Mouse (Mus musculus) hindbrain, embryonic 16.5 days (tissue): ENCODE measurements at regions not wholly inside any gene's neighbourhood (a gene's known extent, or its start where the extent isn't known, plus 50 kb on each side); places are given as distances from the start of the nearest gene placed in this dataset.

Source experiments
- ATAC-seq: fragments of 200-750 bp; cut with Nextera tagmentation; 2 replicates; pipeline ENCODE4 v1.8.0; 2017; ENCODE audit warnings: moderate TSS enrichment, moderate library complexity
- H3K27ac ChIP-seq: fragments of 300-500 bp; sonication (generic); 2 replicates; pipeline ENCODE4 v1.5.1; 2014; ENCODE audit warnings: low read depth, mild to moderate bottlenecking, control low read depth, low read length, moderate library complexity
- H3K27me3 ChIP-seq: fragments of 300-500 bp; sonication (generic); replicated peaks from 2 replicates; pipeline ENCODE4 v1.6.1; 2014; ENCODE audit warnings: low read length; ENCODE audit not compliant: control insufficient read depth, insufficient read depth
- H3K36me3 ChIP-seq: fragments of 300-500 bp; sonication (generic); 2 replicates; pipeline ENCODE4 v1.6.1; 2014; ENCODE audit warnings: mild to moderate bottlenecking, low read length, moderate library complexity, mixed read lengths; ENCODE audit not compliant: control insufficient read depth, insufficient read depth
- H3K4me1 ChIP-seq: fragments of 300-500 bp; sonication (generic); 2 replicates; pipeline ENCODE4 v1.6.1; 2014; ENCODE audit warnings: low read depth, low read length; ENCODE audit not compliant: control insufficient read depth, insufficient read depth
- H3K4me2 ChIP-seq: fragments of 300-500 bp; sonication (generic); 2 replicates; pipeline ENCODE4 v1.6.1; 2014; ENCODE audit warnings: mild to moderate bottlenecking, low read length, control low read depth, moderate library complexity
- H3K4me3 ChIP-seq: fragments of 300-500 bp; sonication (generic); 2 replicates; pipeline ENCODE4 v1.5.1; 2014; ENCODE audit warnings: mild to moderate bottlenecking, low read length, control low read depth, moderate library complexity
- H3K9ac ChIP-seq: fragments of 300-500 bp; sonication (generic); 2 replicates; pipeline ENCODE4 v1.6.1; 2014; ENCODE audit warnings: low read depth, mild to moderate bottlenecking, control low read depth, low read length, moderate library complexity
- H3K9me3 ChIP-seq: fragments of 300-500 bp; sonication (generic); 2 replicates; pipeline ENCODE4 v1.6.1; 2014; ENCODE audit warnings: mild to moderate bottlenecking, low read length, moderate library complexity; ENCODE audit not compliant: control insufficient read depth
- WGBS: fragments of 180-500 bp; shearing (Covaris S2); extraction: QIAGEN DNeasy Blood & Tissue Kit; methylation state at CpG from one replicate; pipeline ENCODE4 v1.1.7; 2014; 5-methylcytosine and 5-hydroxymethylcytosine counted together

- Histone ChIP-seq H3K9ac (no peak overlapping the region), H3K4me3 (no peak overlapping the region), H3K27me3 (no peaks in the 10 kb centered on the region), H3K36me3 (no peaks in the 10 kb centered on the region), H3K27ac (no peak overlapping the region), H3K4me2 (no peak overlapping the region), H3K4me1 (no peaks in the 10 kb centered on the region), H3K9me3 (no peaks in the 10 kb centered on the region)
- 70% methylated on average over 3 of the region's 3 CpGs for WGBS
- no peak for ATAC-seq
These were observed 870.0 kb downstream of the Epha4 start for GRCm38 (mm10) chr1:76644895-76645294.

DNA sequence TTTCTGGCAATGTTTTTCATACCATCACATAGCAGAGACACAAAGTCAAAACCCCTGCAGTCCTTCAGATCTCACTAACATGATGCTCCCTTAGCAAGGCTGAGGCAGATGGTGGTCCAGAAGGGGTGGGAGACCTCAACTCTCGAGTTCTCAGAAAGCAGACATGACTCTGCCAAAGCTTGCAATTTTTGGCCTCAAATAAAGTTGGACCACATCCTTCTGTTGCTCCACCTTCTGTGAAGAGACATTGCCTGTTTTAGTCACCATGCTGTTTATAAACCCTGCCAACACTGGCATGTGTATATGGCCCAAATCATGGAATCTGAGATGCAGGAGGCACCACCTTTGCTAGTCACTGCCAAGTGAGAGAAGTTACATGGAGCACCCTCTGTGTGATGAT lies 860.1 kb downstream of the Epha4 start:
- H3K27ac ChIP-seq: no peak overlapping the region
- no peak for ATAC-seq
- no peaks in the 10 kb centered on the region for H3K27me3 ChIP-seq
- no peaks in the 10 kb centered on the region for H3K4me1 ChIP-seq
- H3K36me3 ChIP-seq: no peaks in the 10 kb centered on the region
- no peaks in the 10 kb centered on the region for H3K9me3 ChIP-seq
- no peak overlapping the region for H3K9ac ChIP-seq
- H3K4me3 ChIP-seq: no peak overlapping the region
- WGBS: 54% methylated on average over 1 of the region's 1 CpGs
- no peak overlapping the region for H3K4me2 ChIP-seq

GRCm38 (mm10) chr1:76658228-76658627 lies 856.7 kb downstream of the Epha4 start:
- no peak for ATAC-seq
- Histone ChIP-seq H3K27ac (no peak overlapping the region), H3K4me2 (no peak overlapping the region), H3K9ac (no peak overlapping the region), H3K9me3 (no peaks in the 10 kb centered on the region), H3K36me3 (no peaks in the 10 kb centered on the region), H3K4me1 (no peaks in the 10 kb centered on the region), H3K27me3 (no peaks in the 10 kb centered on the region), H3K4me3 (no peak overlapping the region)
- 87% methylated on average over 4 of the region's 4 CpGs for WGBS

DNA sequence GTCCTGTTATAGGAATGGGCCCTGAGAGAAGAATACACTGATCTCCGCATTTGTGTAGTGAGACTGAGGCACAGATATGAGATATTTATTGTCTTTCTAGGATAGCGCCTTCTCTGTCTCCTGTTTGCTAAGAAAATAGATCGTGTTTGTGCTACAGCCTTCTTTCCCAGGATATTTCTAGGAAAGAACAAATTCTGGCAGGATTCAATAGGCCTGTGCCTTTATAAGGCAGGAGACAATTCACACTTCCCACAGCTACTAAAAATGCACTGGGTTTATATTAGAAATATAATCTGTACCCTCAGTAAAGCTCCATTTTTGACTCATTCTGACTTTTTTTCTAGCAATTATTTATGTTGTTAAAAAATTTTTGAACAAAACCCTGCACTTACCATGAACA lies 854.7 kb downstream of the Epha4 start:
- H3K27ac ChIP-seq: no peak overlapping the region
- no peaks in the 10 kb centered on the region for H3K4me1 ChIP-seq
- H3K4me3 ChIP-seq: no peak overlapping the region
- no peaks in the 10 kb centered on the region for H3K9me3 ChIP-seq
- ATAC-seq: no peak
- H3K4me2 ChIP-seq: no peak overlapping the region
- no peaks in the 10 kb centered on the region for H3K36me3 ChIP-seq
- WGBS: 89% methylated on average over 3 of the region's 3 CpGs
- no peaks in the 10 kb centered on the region for H3K27me3 ChIP-seq
- H3K9ac ChIP-seq: no peak overlapping the region

DNA sequence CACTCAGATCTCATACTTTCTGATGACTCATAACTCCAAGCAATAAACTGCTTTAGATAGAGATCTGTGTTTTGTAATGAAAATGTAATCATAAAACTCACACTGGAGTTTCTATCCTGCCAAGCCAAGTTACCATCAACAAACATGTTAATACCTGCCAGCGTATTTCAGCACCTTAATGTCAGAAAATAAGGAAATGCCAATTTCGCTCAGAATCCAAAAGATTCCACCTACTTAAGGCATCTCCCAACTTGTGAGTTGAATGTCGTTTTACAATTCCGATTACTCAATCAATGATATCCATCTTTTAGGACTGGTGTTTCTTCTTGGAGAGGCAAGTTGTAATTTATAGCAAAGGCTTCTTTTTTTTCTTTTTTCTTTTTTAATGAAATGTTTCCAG lies 850.5 kb downstream of the Epha4 start:
- no peaks in the 10 kb centered on the region for H3K36me3 ChIP-seq
- ATAC-seq: no peak
- no peak overlapping the region for H3K27ac ChIP-seq
- WGBS: 95% methylated on average over 4 of the region's 4 CpGs
- no peak overlapping the region for H3K9ac ChIP-seq
- no peaks in the 10 kb centered on the region for H3K27me3 ChIP-seq
- H3K4me1 ChIP-seq: no peaks in the 10 kb centered on the region
- H3K9me3 ChIP-seq: no peaks in the 10 kb centered on the region
- no peak overlapping the region for H3K4me3 ChIP-seq
- H3K4me2 ChIP-seq: no peak overlapping the region

DNA sequence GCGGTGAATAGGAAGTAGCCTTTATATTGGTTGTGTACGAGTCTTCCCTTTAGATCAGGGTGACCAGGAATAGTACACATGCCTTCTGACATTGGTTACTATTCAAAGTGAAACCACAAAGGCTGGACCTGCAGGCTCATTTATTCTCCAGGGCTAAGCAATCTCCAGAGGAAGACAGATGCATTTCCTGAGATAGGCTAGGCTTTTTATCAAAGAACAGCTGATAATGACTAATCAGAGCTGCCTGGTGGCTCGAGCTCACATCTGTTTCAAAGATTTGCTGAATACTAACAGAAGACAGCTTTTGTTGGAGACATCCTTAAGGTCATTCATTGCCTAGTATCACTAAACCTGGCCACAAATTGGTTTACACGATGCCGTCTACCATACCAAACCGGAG lies 838.1 kb downstream of the Epha4 start:
- no peak overlapping the region for H3K27ac ChIP-seq
- no peak overlapping the region for H3K4me3 ChIP-seq
- H3K36me3 ChIP-seq: no peaks in the 10 kb centered on the region
- no peaks in the 10 kb centered on the region for H3K27me3 ChIP-seq
- no peak overlapping the region for H3K9ac ChIP-seq
- 0 out of 2 replicates have a peak, but pooled peaks cover 2% of the 10 kb centered on the region for H3K9me3 ChIP-seq
- no peak for ATAC-seq
- H3K4me2 ChIP-seq: no peak overlapping the region
- 79% methylated on average over 6 of the region's 6 CpGs for WGBS
- H3K4me1 ChIP-seq: no peaks in the 10 kb centered on the region

- Histone ChIP-seq H3K4me2 (no peak overlapping the region), H3K9me3 (no peaks in the 10 kb centered on the region), H3K27ac (no peak overlapping the region), H3K4me1 (no peaks in the 10 kb centered on the region), H3K9ac (no peak overlapping the region), H3K27me3 (no peaks in the 10 kb centered on the region; the same call in 1 of the 2 replicates), H3K36me3 (no peaks in the 10 kb centered on the region), H3K4me3 (no peak overlapping the region)
- no peak for ATAC-seq
- WGBS: 50% methylated on average over 2 of the region's 2 CpGs
These were observed 809.3 kb downstream of the Epha4 start for GRCm38 (mm10) chr1:76705556-76705955.

DNA sequence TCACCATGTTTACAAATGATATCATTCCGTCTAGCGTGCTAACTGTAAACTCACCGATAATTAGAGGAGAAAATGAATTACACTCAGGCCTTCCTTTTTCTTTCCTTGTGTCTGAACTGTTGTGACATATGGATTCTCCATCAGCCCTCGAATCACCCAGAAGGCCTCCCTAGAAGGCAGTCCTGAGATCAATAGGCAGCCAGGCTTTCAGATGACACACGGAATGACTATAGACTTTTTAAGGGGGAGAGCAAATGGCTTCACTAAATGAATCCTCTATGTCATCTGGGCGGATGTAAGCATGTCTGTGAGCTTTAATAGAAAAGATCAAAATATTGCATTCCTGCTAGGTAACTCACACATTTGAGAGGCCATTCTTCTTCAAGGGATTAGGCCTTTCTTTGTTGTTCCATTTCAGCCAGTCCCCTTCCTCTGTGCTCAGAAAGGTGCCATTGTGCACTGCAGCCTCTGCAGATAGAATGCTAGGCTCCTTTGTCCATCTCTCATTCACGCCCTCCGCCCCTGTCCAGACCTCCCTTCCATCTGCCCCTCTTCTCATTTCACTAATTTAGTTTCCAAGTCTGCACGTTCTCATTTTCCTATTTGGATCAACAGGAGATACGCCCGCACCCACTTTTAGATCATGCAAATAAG lies 797.1 kb downstream of the Epha4 start:
- Histone ChIP-seq H3K27me3 (no peaks in the 10 kb centered on the region), H3K36me3 (no peaks in the 10 kb centered on the region), H3K9ac (no peak overlapping the region), H3K9me3 (no peaks in the 10 kb centered on the region), H3K4me2 (no peak overlapping the region), H3K4me3 (no peak overlapping the region), H3K4me1 (no peaks in the 10 kb centered on the region), H3K27ac (no peak overlapping the region)
- ATAC-seq: no peak
- 52% methylated on average over 11 of the region's 11 CpGs for WGBS

DNA sequence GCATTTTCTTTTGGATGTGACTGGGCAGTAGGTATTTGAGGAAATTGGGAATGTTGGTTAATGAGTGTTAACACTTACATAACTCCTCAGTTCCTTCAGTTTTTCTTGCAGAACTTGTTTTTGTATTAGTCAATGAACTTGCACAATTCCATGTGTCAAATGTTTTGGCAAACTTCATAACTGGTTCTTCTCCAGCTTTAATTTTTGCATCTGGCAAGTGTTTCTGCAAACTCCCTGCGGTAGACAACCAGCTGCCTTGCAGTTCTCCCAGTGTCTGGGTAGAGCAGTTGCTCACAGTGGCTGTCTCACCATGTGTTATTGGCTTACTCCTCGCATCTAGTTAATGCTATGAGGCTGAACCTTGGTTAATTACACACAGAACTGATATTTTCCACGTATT lies 790.4 kb downstream of the Epha4 start:
- Histone ChIP-seq H3K9me3 (no peaks in the 10 kb centered on the region), H3K27me3 (no peaks in the 10 kb centered on the region), H3K36me3 (no peaks in the 10 kb centered on the region), H3K9ac (no peak overlapping the region), H3K4me3 (no peak overlapping the region), H3K27ac (no peak overlapping the region), H3K4me1 (no peaks in the 10 kb centered on the region), H3K4me2 (no peak overlapping the region)
- WGBS: 56% methylated on average over 3 of the region's 3 CpGs
- no peak for ATAC-seq

GRCm38 (mm10) chr1:76737003-76737402 lies 777.9 kb downstream of the Epha4 start:
- Histone ChIP-seq H3K9me3 (no peaks in the 10 kb centered on the region), H3K36me3 (no peaks in the 10 kb centered on the region), H3K4me3 (no peak overlapping the region), H3K27ac (no peak overlapping the region), H3K4me1 (no peaks in the 10 kb centered on the region), H3K27me3 (no peaks in the 10 kb centered on the region), H3K9ac (no peak overlapping the region), H3K4me2 (no peak overlapping the region)
- 43% methylated on average over 1 of the region's 1 CpGs for WGBS
- no peak for ATAC-seq
